Mouse (Mus musculus): Measurements from ENCODE around the gene Krt71.
"Not testable (repeated sequence)": the region's sequence is repeated elsewhere in the genome, so short reads cannot be mapped to it uniquely, and the experiment has no call there.

Krt71 gene

GRCm38 (mm10) chr15:101742711-101743110, at the start of gene Krt71:
Gene Krt71, minus strand, starts transcription at chr15:101743109.
- no peak for DNase-seq (ENCODE audit: low read depth, low spot score)

- DNase-seq (ENCODE audit: low read depth, low spot score): no peak
These were observed 48.0 kb upstream of the Krt71 start for GRCm38 (mm10) chr15:101790867-101791266.

- DNase-seq (ENCODE audit: low read depth, low spot score): no peak
These were observed 43.5 kb upstream of the Krt71 start, which contains the start of gene Krt72 for GRCm38 (mm10) chr15:101786360-101786759. Gene Krt72, minus strand, starts transcription at chr15:101786460.

- no peak for DNase-seq (ENCODE audit: low read depth, low spot score)
These were observed 30.5 kb upstream of the Krt71 start for GRCm38 (mm10) chr15:101773420-101773819.

- DNase-seq (ENCODE audit: low read depth, low spot score): peak; percentile 53
These were observed 29.8 kb upstream of the Krt71 start for GRCm38 (mm10) chr15:101772711-101773081.

GRCm38 (mm10) chr15:101772080-101772710, 29.3 kb upstream of the Krt71 start:
- DNase-seq (ENCODE audit: low read depth, low spot score): no peak

- no peak for DNase-seq (ENCODE audit: low read depth, low spot score)
These were observed 27.3 kb upstream of the Krt71 start for GRCm38 (mm10) chr15:101770226-101770625.

- no peak for DNase-seq (ENCODE audit: low read depth, low spot score)
These were observed 5.1 kb downstream of the Krt71 start for GRCm38 (mm10) chr15:101737786-101738185.

GRCm38 (mm10) chr15:101730653-101731052, 12.3 kb downstream of the Krt71 start:
- DNase-seq (ENCODE audit: low read depth, low spot score): no peak

GRCm38 (mm10) chr15:101724686-101725085, 18.2 kb downstream of the Krt71 start:
- DNase-seq (ENCODE audit: low read depth, low spot score): no peak

- no peak for DNase-seq (ENCODE audit: low read depth, low spot score)
These were observed 27.1 kb downstream of the Krt71 start for GRCm38 (mm10) chr15:101715831-101716230.

- no peak for DNase-seq (ENCODE audit: low read depth, low spot score)
These were observed 28.6 kb downstream of the Krt71 start for GRCm38 (mm10) chr15:101714356-101714755.

GRCm38 (mm10) chr15:101713731-101714130, 29.2 kb downstream of the Krt71 start:
- DNase-seq (ENCODE audit: low read depth, low spot score): no peak

GRCm38 (mm10) chr15:101712720-101713119, 30.2 kb downstream of the Krt71 start, which contains the start of gene Krt5:
Gene Krt5, minus strand, starts transcription at chr15:101712898.
- no peak for DNase-seq (ENCODE audit: low read depth, low spot score)

GRCm38 (mm10) chr15:101708683-101709082, 34.2 kb downstream of the Krt71 start:
- DNase-seq (ENCODE audit: low read depth, low spot score): no peak

GRCm38 (mm10) chr15:101707454-101707853, 35.5 kb downstream of the Krt71 start:
- no peak for DNase-seq (ENCODE audit: low read depth, low spot score)

- no peak for DNase-seq (ENCODE audit: low read depth, low spot score)
These were observed 38.8 kb downstream of the Krt71 start for GRCm38 (mm10) chr15:101704066-101704465.

GRCm38 (mm10) chr15:101702380-101702779, 40.5 kb downstream of the Krt71 start:
- DNase-seq (ENCODE audit: low read depth, low spot score): no peak

- DNase-seq (ENCODE audit: low read depth, low spot score): no peak
These were observed 43.0 kb downstream of the Krt71 start for GRCm38 (mm10) chr15:101699866-101700265.

- no peak for DNase-seq (ENCODE audit: low read depth, low spot score)
These were observed 43.7 kb downstream of the Krt71 start for GRCm38 (mm10) chr15:101699192-101699591.

GRCm38 (mm10) chr15:101697326-101698188, 45.4 kb downstream of the Krt71 start:
- no peak for DNase-seq (ENCODE audit: low read depth, low spot score)

- DNase-seq (ENCODE audit: low read depth, low spot score): no peak
These were observed 48.7 kb downstream of the Krt71 start, which contains the start of gene Krt6a for GRCm38 (mm10) chr15:101694207-101694606. Gene Krt6a, minus strand, starts transcription at chr15:101694307.

GRCm38 (mm10) chr15:101690460-101690859, 52.4 kb downstream of the Krt71 start:
- not testable (repeated sequence) for DNase-seq (ENCODE audit: low read depth, low spot score)

Measured in CD4-positive helper T cell, adult 2 months (primary cell).